Mouse (Mus musculus) lung, adult 2 months (tissue): Measurements from ENCODE around the gene Gm9507. TPM values are rescaled to one million over a fixed set of nuclear protein-coding genes. Genes with fewer than 3 reads are reported as not detected.
"Not testable (repeated sequence)": the region's sequence is repeated elsewhere in the genome, so short reads cannot be mapped to it uniquely, and the experiment has no call there.

Experiments
- DNase-seq: peaks from one replicate; pipeline ENCODE4 v3.0.0; 2022
- H3K4me1 ChIP-seq: fragments of 200-500 bp; 2 replicates; pipeline ENCODE4 v1.6.1; 2011; ENCODE audit warnings: low read length; ENCODE audit not compliant: control insufficient read depth, insufficient read depth
- H3K4me3 ChIP-seq: fragments of 200-500 bp; replicated peaks from 2 replicates; pipeline ENCODE3; 2011; ENCODE audit warnings: low read depth, mild to moderate bottlenecking, control low read depth, low read length; ENCODE audit errors: extremely low read depth
- CTCF ChIP-seq: fragments of 200-500 bp; IDR thresholded peaks from 2 replicates; pipeline ENCODE4 v1.5.1; 2011; ENCODE audit warnings: mild to moderate bottlenecking, low read length, control low read depth; ENCODE audit not compliant: insufficient read depth
- POLR2A ChIP-seq: fragments of 200-500 bp; IDR thresholded peaks from 2 replicates; pipeline ENCODE4 v1.6.1; 2011; ENCODE audit warnings: low read depth, mild to moderate bottlenecking, control low read depth, low read length, borderline replicate concordance; ENCODE audit errors: extremely low read depth
- WGBS: fragments of 180-500 bp; shearing (Covaris S2); methylation state at CpG from one replicate; pipeline ENCODE4 v1.1.7; 2018; 5-methylcytosine and 5-hydroxymethylcytosine counted together
- polyA plus RNA-seq: library from polyadenylated mRNA; depleted of rRNA; stranded (reverse); fragments of >200 nt; gene quantifications from 2 replicates; pipeline ENCODE4 v1.2.3, GENCODE M21; 2012

The Gm9507 gene
- polyA plus RNA-seq, 1 experiment = not detected

DNA sequence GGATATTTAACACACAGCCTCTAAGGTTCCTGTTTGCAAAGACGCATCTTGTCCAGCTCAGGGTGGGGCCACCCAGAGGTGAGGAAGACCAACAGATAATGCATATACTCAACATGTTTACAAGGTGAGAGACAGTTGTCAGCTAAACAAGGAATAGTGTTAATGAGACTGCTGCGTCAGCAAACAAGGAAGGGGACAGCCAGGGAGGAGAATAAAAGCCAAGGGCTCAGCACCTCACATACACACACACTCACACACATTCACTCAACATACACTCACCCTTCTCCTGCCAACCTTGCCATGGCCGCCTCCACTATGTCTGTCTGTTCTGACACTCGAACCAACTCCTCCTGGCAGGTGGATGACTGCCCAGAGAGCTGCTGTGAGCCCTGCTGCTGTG, 2.7 kb upstream of the Gm9507 start, which contains the start of gene Gm2696:
Gene Gm2696 (plus strand): TSS at position 301 of the 400 bp plus-strand sequence.
- no peak for TF ChIP-seq CTCF
- TF ChIP-seq POLR2A = no peak
- WGBS = 31% methylated on average over 4 of the region's 4 CpGs

DNA sequence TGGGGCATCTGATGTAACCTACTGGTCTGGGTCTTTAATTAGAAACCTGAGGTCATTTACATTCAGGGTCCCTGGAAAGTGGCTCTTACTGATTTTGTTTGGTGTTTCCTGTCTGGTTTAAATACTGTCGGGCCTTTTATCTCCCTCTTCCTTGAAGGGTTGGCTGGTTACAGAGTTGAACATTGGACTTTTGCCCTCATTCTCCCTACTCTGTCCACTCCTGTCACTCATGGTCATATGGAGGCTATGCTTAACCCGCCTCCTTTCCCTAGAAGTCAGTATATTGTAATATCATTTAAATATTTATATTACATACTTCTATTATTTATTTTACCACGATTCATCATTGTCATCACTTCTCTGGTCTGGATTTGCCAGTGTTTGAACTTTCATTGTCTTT, 7.5 kb downstream of the Gm9507 start:
- DNase-seq = no peak
- 30% methylated on average over 3 of the region's 3 CpGs for WGBS
- H3K4me1 ChIP-seq = no peaks in the 10 kb centered on the region
- H3K4me3 ChIP-seq = no peak overlapping the region
- no peak for TF ChIP-seq POLR2A
- TF ChIP-seq CTCF = no peak

More for the DNA sequence above, 2.7 kb upstream of the Gm9507 start, which contains the start of gene Gm2696:
- Histone ChIP-seq H3K4me3 (no peak within 1 kb of the TSS), H3K4me1 (no peaks in the 10 kb centered on the region)
- no peak for DNase-seq

DNA sequence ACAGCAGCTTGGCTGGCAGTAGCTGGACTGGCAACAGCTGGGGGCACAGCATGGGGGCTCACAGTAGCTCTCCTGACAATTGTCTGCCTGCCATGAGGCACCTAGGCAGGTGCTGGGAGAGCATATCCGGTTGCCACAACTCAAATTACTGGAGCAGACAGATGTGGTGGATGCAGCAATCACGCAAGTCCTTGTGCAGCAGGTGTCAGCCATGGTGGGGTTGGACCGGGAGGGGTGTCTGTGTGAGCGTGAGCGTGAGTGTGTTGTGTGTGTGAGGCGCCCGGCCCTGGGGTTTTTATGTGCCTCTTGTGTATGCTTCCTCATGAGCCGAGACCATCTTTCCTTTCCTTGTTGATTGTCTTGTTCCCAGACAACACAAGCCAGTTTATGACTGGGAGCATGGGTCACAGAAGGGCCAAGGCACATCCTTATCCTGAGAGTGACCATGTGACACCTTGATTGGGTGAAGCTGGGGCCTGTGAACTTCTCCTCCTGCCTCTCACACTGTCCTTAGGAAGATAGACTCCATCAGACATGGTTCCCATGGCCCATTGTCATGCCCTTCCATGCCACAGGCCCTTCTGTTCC, 12.6 kb downstream of the Gm9507 start, which contains the start of gene Gm19668:
Gene Gm19668 (minus strand): TSS at position 213 of the 588 bp plus-strand sequence.
- no peak for DNase-seq
- no peak for TF ChIP-seq POLR2A
- TF ChIP-seq CTCF = no peak
- Histone ChIP-seq H3K4me1 (no peaks in the 10 kb centered on the region), H3K4me3 (no peak within 1 kb of the TSS)
- 64% methylated on average over 8 of the region's 8 CpGs for WGBS

DNA sequence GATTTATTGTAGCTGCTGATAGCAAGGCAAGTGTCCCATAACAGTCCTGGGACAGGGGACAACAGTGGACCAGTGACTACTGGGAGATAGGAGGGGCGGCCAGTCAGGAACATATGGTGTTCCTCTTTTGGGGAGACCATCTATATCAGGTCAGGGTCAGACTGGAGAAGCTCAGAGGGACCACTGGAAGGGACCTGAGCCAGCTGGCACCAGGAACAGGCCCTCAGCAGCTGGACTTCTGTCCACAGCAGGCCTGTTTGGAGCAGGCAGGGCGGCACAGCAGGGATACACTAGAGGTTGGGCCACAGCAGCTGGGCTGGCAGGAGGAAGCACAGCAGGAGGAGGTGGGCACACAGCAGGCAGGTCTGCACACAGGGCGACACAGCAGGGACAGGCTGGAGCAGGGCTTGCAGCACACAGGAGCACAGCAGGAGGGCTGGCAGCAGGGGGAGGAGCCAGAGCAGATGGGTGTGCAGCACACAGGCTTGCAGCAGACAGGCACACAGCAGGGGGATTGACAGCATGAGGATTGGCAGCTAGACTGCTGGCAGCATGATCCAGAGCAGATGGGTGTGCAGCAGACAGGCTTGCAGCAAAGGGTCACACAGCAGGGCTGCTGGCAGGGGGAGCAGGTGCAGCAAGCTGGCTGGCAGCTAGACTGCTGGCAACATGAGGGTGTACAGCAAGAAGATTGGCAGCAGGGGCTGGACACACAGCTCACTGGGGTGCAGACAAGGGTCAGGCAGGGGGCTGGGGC, 13.3 kb downstream of the Gm9507 start:
- H3K4me3 ChIP-seq, H3K4me1 ChIP-seq, DNase-seq: not testable (repeated sequence)
- 51% methylated on average over 3 of the region's 3 CpGs for WGBS

DNA sequence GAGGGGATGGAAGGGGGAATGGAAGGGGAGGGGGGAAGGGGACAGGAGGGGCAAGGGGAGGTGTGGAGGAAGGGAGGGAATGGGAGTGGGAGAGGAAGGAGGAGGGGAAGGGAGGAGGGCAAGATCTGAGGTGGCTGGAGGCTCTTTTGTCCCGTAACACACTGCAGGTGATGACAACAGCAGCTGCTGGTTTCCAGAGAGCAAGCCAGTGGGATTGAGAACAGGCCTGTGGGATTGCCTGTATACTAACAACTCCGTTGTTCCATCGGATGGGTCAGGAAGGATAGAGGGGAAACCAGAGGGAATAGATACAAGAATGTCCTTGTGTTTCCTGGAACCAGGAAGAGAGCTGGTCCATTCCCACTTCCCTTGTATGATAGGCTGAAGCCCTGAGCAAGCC, 14.0 kb downstream of the Gm9507 start:
- TF ChIP-seq CTCF (no peak), POLR2A (no peak)
- Histone ChIP-seq H3K4me1 (no peaks in the 10 kb centered on the region), H3K4me3 (no peak overlapping the region)
- DNase-seq = no peak
- WGBS = 27% methylated on average over 3 of the region's 3 CpGs

DNA sequence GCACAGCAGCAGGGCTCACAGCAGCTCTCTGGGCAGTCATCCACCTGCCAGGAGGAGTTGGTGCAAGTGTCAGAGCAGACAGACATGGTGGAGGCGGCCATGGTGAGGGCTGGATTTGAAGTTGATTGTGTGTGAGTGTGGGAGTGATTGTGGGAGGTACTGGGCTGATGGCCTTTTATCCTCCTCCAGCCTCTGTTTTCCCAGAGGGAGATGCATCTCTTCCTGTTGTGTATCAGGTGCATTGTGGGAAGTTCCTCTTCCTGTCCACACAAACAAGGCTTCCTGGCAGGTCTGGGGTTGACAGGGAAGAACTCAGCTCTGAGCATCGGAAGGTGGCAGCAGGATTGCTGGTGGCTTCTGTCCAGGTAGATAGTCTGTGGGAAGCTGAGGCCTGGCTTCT, 16.7 kb downstream of the Gm9507 start, which contains the start of gene Gm9639:
Gene Gm9639 (minus strand): TSS at position 101 of the 400 bp plus-strand sequence.
- Histone ChIP-seq H3K4me3 (no peak within 1 kb of the TSS), H3K4me1 (no peaks in the 10 kb centered on the region)
- 52% methylated on average over 2 of the region's 2 CpGs for WGBS
- no peak for TF ChIP-seq CTCF
- TF ChIP-seq POLR2A = no peak
- no peak for DNase-seq

DNA sequence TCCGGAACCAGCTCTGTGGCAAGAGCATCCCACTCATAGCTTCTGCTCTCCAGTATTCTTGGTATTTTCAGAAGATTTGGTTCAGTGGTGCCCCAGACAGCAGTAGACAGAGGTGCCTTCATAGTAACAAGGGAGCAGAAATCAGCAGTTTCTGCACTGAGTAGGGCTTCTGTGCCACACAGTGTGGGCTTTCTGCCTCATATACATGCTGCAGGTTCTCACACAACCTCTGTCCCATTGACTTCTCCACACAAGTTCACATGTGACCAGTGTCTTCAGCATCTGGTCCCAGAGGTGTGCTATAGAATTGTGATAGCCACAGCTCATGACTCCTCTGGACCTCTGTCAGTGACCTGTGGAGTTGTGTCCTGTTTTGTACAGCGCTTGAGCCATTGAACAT, 23.0 kb downstream of the Gm9507 start:
- H3K4me1 ChIP-seq = no peaks in the 10 kb centered on the region
- 73% methylated on average over 2 of the region's 2 CpGs for WGBS
- no peak for TF ChIP-seq CTCF
- TF ChIP-seq POLR2A = no peak
- H3K4me3 ChIP-seq = no peak overlapping the region
- DNase-seq = no peak

DNA sequence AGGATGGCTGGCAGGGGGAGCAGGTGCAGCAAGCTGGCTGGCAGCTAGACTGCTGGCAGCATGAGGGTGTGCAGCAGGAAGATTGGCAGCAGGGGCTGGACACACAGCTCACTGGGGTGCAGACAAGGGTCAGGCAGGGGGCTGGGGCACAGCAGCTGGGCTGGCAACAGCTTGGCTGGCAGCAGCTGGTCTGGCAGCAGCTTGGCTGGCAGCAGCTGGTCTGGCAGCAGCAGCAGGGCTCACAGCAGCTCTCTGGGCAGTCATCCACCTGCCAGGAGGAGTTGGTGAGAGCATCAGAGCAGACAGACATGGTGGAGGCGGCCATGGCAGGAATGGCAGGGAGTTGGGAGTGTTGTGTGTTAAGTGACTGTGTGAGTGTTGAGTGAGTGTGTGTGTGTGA, 23.8 kb downstream of the Gm9507 start, which contains the start of gene Gm7137:
Gene Gm7137 (minus strand): TSS at position 325 of the 400 bp plus-strand sequence.
- H3K4me1 ChIP-seq, DNase-seq, H3K4me3 ChIP-seq: not testable (repeated sequence)
- 13% methylated on average over 1 of the region's 1 CpGs for WGBS

DNA sequence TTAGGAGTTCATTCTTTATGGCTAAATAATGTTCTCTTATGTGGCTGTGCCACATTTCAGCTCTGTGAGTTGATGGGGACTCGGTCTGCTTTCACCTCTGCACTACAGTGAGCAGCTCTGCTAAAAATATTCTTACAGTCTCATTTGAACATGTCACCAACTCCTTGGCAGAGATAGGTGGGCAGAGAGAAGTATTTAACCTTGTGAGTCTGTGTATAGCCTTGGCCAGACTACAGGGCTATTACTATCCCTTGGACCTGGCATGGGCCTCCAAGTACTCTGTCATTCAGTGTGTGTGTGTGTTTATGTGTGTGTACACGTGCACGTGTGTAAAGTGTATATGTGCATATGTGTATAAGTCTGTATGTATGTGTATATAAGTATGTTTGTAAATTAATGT, 28.2 kb downstream of the Gm9507 start:
- not testable (repeated sequence) for H3K4me1 ChIP-seq, DNase-seq, H3K4me3 ChIP-seq
- 78% methylated on average over 2 of the region's 3 CpGs for WGBS

DNA sequence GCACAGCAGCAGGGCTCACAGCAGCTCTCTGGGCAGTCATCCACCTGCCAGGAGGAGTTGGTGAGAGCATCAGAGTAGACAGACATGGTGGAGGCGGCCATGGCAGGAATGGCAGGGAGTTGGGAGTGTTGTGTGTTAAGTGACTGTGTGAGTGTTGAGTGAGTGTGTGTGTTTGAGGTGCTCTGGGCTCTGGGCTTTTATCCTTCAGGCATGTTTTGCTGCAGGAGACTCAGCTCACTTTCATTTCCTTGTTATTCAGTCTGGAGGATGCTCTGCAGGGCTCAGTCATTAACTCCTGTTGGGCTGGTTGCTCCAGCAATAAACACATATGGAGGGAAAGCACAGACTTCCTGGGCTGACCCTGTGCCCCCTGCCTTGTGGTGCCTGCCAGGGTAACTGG, 29.2 kb downstream of the Gm9507 start, which contains the start of gene Gm3250:
Gene Gm3250 (minus strand): TSS at position 101 of the 400 bp plus-strand sequence.
- 80% methylated on average over 1 of the region's 1 CpGs for WGBS
- not testable (repeated sequence) for DNase-seq, H3K4me1 ChIP-seq, H3K4me3 ChIP-seq

DNA sequence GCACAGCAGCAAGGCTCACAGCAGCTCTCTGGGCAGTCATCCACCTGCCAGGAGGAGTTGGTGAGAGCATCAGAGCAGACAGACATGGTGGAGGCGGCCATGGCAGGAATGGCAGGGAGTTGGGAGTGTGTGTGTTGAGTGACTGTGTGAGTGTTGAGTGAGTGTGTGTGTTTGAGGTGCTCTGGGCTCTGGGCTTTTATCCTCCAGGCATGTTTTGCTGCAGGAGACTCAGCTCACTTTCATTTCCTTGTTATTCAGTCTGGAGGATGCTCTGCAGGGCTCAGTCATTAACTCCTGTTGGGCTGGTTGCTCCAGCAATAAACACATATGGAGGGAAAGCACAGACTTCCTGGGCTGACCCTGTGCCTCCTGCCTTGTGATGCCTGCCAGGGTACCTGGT, 34.8 kb downstream of the Gm9507 start, which contains the start of gene Gm7138:
Gene Gm7138 (minus strand): TSS at position 101 of the 400 bp plus-strand sequence.
- H3K4me3 ChIP-seq, DNase-seq, H3K4me1 ChIP-seq: not testable (repeated sequence)
- 78% methylated on average over 1 of the region's 1 CpGs for WGBS

DNA sequence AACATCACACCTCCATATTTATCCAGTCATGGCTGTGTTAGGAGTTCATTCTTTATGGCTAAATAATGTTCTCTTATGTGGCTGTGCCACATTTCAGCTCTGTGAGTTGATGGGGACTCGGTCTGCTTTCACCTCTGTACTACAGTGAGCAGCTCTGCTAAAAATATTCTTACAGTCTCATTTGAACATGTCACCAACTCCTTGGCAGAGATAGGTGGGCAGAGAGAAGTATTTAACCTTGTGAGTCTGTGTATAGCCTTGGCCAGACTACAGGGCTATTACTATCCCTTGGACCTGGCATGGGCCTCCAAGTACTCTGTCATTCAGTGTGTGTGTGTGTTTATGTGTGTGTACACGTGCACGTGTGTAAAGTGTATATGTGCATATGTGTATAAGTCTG, 39.5 kb downstream of the Gm9507 start:
- H3K4me1 ChIP-seq, H3K4me3 ChIP-seq, DNase-seq: not testable (repeated sequence)
- WGBS = 84% methylated on average over 3 of the region's 3 CpGs

DNA sequence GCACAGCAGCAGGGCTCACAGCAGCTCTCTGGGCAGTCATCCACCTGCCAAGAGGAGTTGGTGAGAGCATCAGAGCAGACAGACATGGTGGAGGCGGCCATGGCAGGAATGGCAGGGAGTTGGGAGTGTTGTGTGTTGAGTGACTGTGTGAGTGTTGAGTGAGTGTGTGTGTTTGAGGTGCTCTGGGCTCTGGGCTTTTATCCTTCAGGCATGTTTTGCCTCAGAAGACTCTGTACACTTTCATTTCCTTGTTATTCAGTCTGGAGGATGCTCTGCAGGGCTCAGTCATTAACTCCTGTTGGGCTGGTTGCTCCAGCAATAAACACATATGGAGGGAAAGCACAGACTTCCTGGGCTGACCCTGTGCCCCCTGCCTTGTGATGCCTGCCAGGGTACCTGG, 40.4 kb downstream of the Gm9507 start, which contains the start of gene Gm3238:
Gene Gm3238 (minus strand): TSS at position 101 of the 400 bp plus-strand sequence.
- not testable (repeated sequence) for H3K4me1 ChIP-seq, DNase-seq, H3K4me3 ChIP-seq
- WGBS = 43% methylated on average over 1 of the region's 1 CpGs
